In genomic region chr8:127440834-127441485, GRCm38 (mm10) we compare ENCODE assay signal across 8 mouse cellular contexts.
DNase-seq lines count a peak whose midpoint lies in the region; ATAC-seq and TF ChIP-seq lines count a peak whose summit lies in the region.

No protein-coding gene starts in this region.

- H3K4me2 ChIP-seq in intestine, embryonic 16.5 days (ENCODE audit: low read depth, low read length) = peak overlapping the region; percentile 46
- peak overlapping the region; percentile 18; the same call in 1 of the 2 replicates for H3K4me2 ChIP-seq in lung, embryonic 14.5 days

- no peaks in the 10 kb centered on the region for H3K9me3 ChIP-seq in intestine, embryonic 16.5 days (ENCODE audit: control insufficient read depth, low read length)
- H3K9me3 ChIP-seq in lung, embryonic 14.5 days (ENCODE audit: low read depth, low read length) = no peaks in the 10 kb centered on the region

- H3K27ac ChIP-seq in layer of hippocampus, adult 2 months = peak overlapping the region; percentile 75
- peak overlapping the region; percentile 96 for H3K27ac ChIP-seq in intestine, embryonic 16.5 days (ENCODE audit: low read length)
- peak overlapping the region; percentile 6; the same call in 1 of the 2 replicates for H3K27ac ChIP-seq in lung, embryonic 14.5 days (ENCODE audit: low read depth)

- H3K4me3 ChIP-seq in layer of hippocampus, adult 2 months = no peak overlapping the region
- peak overlapping the region; percentile 43 for H3K4me3 ChIP-seq in intestine, embryonic 16.5 days (ENCODE audit: low read length)
- no peak overlapping the region for H3K4me3 ChIP-seq in lung, embryonic 14.5 days (ENCODE audit: low read depth, low read length)

- TF ChIP-seq CTCF in layer of hippocampus, adult 2 months (conservative IDR thresholded peaks at IDR 0.05) = no peak
- TF ChIP-seq CTCF in lung, embryonic 14.5 days (IDR thresholded peaks at IDR 0.05; ENCODE audit: low read depth) = no peak

- peaks cover 17% of the 10 kb centered on the region for H3K4me1 ChIP-seq in intestine, embryonic 16.5 days (ENCODE audit: control insufficient read depth, insufficient read depth, low read length)
- H3K4me1 ChIP-seq in lung, embryonic 14.5 days (ENCODE audit: insufficient read depth) = peaks cover 23% of the 10 kb centered on the region

- 51% methylated on average over 6 of the region's 6 CpGs for WGBS in intestine, embryonic 16.5 days
- WGBS in lung, embryonic 14.5 days = 67% methylated on average over 6 of the region's 6 CpGs

- H3K9ac ChIP-seq in intestine, embryonic 16.5 days (ENCODE audit: low read depth, low read length) = peak overlapping the region; percentile 61
- no peak overlapping the region for H3K9ac ChIP-seq in lung, embryonic 14.5 days

- no peaks in the 10 kb centered on the region for H3K36me3 ChIP-seq in intestine, embryonic 16.5 days (ENCODE audit: control insufficient read depth, insufficient read depth, low read length)
- peaks cover 15% of the 10 kb centered on the region; the same call in 1 of the 2 replicates for H3K36me3 ChIP-seq in lung, embryonic 14.5 days (ENCODE audit: insufficient read depth)

- no peaks in the 10 kb centered on the region for H3K27me3 ChIP-seq in intestine, embryonic 16.5 days (replicated peaks; ENCODE audit: control insufficient read depth, insufficient read depth, low read length)
- H3K27me3 ChIP-seq in lung, embryonic 14.5 days (ENCODE audit: insufficient read depth, low read length) = no peaks in the 10 kb centered on the region

- peak; percentile 94 for ATAC-seq in intestine, embryonic 16.5 days
- ATAC-seq in lung, embryonic 14.5 days (ENCODE audit: insufficient read depth) = peak; percentile 59

- DNase-seq in layer of hippocampus, adult 2 months (ENCODE audit: low spot score in 2 of 2) = no peak
- no peak for DNase-seq in layer of hippocampus, postnatal 10 days (ENCODE audit: low spot score in 2 of 2)
- peak; percentile 81 for DNase-seq in gastrocnemius, postnatal 25 days
- peak; percentile 69 for DNase-seq in lung, embryonic 14.5 days
- DNase-seq in spleen, postnatal 4 days (ENCODE audit: low spot score in 2 of 2) = peak; percentile 38 to 66
- no peak for DNase-seq in cerebellum, adult 11-12 months
- DNase-seq in cerebellum, postnatal 14 days = no peak

Comparison
In these comparisons a context has a peak if more than half of its experiments do, and no peak if none do; other contexts are left out.
1. DNase-seq: peak in gastrocnemius, postnatal 25 days (single experiment), lung, embryonic 14.5 days (single experiment) and spleen, postnatal 4 days (2 of 2); none in layer of hippocampus, adult 2 months (0 of 2), layer of hippocampus, postnatal 10 days (0 of 2), cerebellum, adult 11-12 months (single experiment) and cerebellum, postnatal 14 days (0 of 2).
2. H3K27ac ChIP-seq: peak in every context shown above with its lines; median percentile 96 in intestine, embryonic 16.5 days; 75 in layer of hippocampus, adult 2 months; 6 in lung, embryonic 14.5 days.